Mouse (Mus musculus) thymus, adult 18-20 months (tissue): ENCODE results near the gene Ugt1a10.
"Not testable (repeated sequence)": the region's sequence is repeated elsewhere in the genome, so short reads cannot be mapped to it uniquely, and the experiment has no call there.

Experiments
- DNase-seq, 2 experiments: peaks; one replicate each; pipeline ENCODE4 v3.0.0; 2022; ENCODE audit warnings: mixed read lengths in 2 of 2

Ugt1a10 gene

GRCm38 (mm10) chr1:88098546-88098945 is 43.4 kb downstream of the Ugt1a10 start:
- not testable (repeated sequence) for DNase-seq

- DNase-seq: not testable (repeated sequence)
These were observed 44.5 kb downstream of the Ugt1a10 start for GRCm38 (mm10) chr1:88099691-88100090.

GRCm38 (mm10) chr1:88103019-88103418 is 47.8 kb downstream of the Ugt1a10 start, which contains the start of gene Ugt1a6b:
Gene Ugt1a6b, plus strand, starts transcription at chr1:88103252.
- DNase-seq: not testable (repeated sequence)

GRCm38 (mm10) chr1:88103697-88104468 is 48.7 kb downstream of the Ugt1a10 start:
- DNase-seq: not testable (repeated sequence)

- no peak for DNase-seq
These were observed 49.7 kb downstream of the Ugt1a10 start for GRCm38 (mm10) chr1:88104667-88105430.

- DNase-seq: no peak
These were observed 50.5 kb downstream of the Ugt1a10 start for GRCm38 (mm10) chr1:88105656-88106055.

GRCm38 (mm10) chr1:88109027-88109557 is 53.9 kb downstream of the Ugt1a10 start:
- DNase-seq: not testable (repeated sequence)

- DNase-seq: not testable (repeated sequence)
These were observed 54.4 kb downstream of the Ugt1a10 start for GRCm38 (mm10) chr1:88109604-88110003.

GRCm38 (mm10) chr1:88112769-88113168 is 57.6 kb downstream of the Ugt1a10 start:
- not testable (repeated sequence) for DNase-seq

- not testable (repeated sequence) for DNase-seq
These were observed 65.4 kb downstream of the Ugt1a10 start for GRCm38 (mm10) chr1:88120550-88120949.

- not testable (repeated sequence) for DNase-seq
These were observed 66.3 kb downstream of the Ugt1a10 start for GRCm38 (mm10) chr1:88121521-88121920.

GRCm38 (mm10) chr1:88125827-88126360 is 70.7 kb downstream of the Ugt1a10 start:
- not testable (repeated sequence) for DNase-seq

GRCm38 (mm10) chr1:88129091-88129490 is 73.9 kb downstream of the Ugt1a10 start:
- not testable (repeated sequence) for DNase-seq

GRCm38 (mm10) chr1:88130223-88130622 is 75.0 kb downstream of the Ugt1a10 start:
- DNase-seq: not testable (repeated sequence)

GRCm38 (mm10) chr1:88133908-88134456 is 78.8 kb downstream of the Ugt1a10 start:
- DNase-seq: no peak

- DNase-seq: not testable (repeated sequence)
These were observed 79.3 kb downstream of the Ugt1a10 start, which contains the start of gene Ugt1a6a for GRCm38 (mm10) chr1:88134457-88135011. Gene Ugt1a6a, plus strand, starts transcription at chr1:88134809.

- DNase-seq: not testable (repeated sequence)
These were observed 80.2 kb downstream of the Ugt1a10 start for GRCm38 (mm10) chr1:88135229-88135904.

GRCm38 (mm10) chr1:88136646-88137045 is 81.5 kb downstream of the Ugt1a10 start:
- no peak for DNase-seq

- DNase-seq: no peak
These were observed 82.1 kb downstream of the Ugt1a10 start for GRCm38 (mm10) chr1:88137264-88137663.

- DNase-seq: no peak
These were observed 83.0 kb downstream of the Ugt1a10 start for GRCm38 (mm10) chr1:88138145-88138544.

- DNase-seq: not testable (repeated sequence)
These were observed 85.3 kb downstream of the Ugt1a10 start for GRCm38 (mm10) chr1:88140492-88140891.
